Mouse (Mus musculus) thymus, adult 2 months (tissue): ENCODE data around the gene Gucy2d.

ENCODE experiments used
- CTCF ChIP-seq: fragments of 200-500 bp; IDR thresholded peaks from 2 replicates; pipeline ENCODE4 v1.5.1; 2012; ENCODE audit warnings: mild to moderate bottlenecking, control low read depth, low read length, moderate library complexity, borderline replicate concordance; ENCODE audit not compliant: control insufficient read depth, poor library complexity, insufficient read depth; ENCODE audit errors: extremely low read depth
- POLR2A ChIP-seq: fragments of 200-500 bp; IDR thresholded peaks from 2 replicates; pipeline ENCODE4 v1.6.1; 2012; ENCODE audit warnings: mild to moderate bottlenecking, low read length, control low read depth, moderate library complexity; ENCODE audit not compliant: control insufficient read depth, poor library complexity, insufficient read depth; ENCODE audit errors: extremely low read depth

- TF ChIP-seq CTCF (no peak), POLR2A (no peak)
Observed at GRCm38 (mm10) chr7:98423546-98423945, 16.7 kb upstream of the Gucy2d start.
